Mouse (Mus musculus): ENCODE measurements around the gene Upk3a.

DNA sequence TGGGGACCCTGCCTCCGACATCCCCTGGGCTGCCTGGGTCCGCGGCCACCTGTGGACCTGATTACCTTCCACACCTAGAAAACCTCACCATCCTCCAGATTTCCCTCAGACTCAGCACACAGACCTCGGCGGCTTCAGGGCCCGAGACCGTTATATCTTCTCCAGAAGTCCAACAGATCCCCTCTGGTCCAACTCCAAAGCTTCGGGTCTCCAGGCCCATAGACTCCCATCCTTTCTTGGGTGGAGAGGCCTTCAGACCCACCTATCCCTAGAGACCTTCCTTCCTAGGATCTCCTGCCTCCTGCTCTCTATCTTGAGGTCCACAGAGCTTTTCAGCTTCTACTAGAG, 20.4 kb downstream of the Upk3a start:
- TF ChIP-seq CTCF (IDR thresholded peaks at IDR 0.05; ENCODE audit: low read depth): no peak
- no peak for TF ChIP-seq EP300 (IDR thresholded peaks at IDR 0.05; ENCODE audit: low read depth)

Measured in liver, embryonic 14.5 days (tissue).